Mouse (Mus musculus) neural tube, embryonic 11.5 days (tissue): Measurements from ENCODE around the gene Cxcl5. TPM values are rescaled to one million over a fixed set of nuclear protein-coding genes. Genes with fewer than 3 reads are reported as not detected.

Experiments used
- ATAC-seq: fragments of 200-750 bp; cut with Nextera tagmentation; 2 replicates; pipeline ENCODE4 v1.8.0; 2017; ENCODE audit warnings: moderate number of reproducible peaks, mild to moderate bottlenecking, moderate TSS enrichment, moderate library complexity; ENCODE audit not compliant: insufficient read depth, low FRiP score, low TSS enrichment
- DNase-seq: peaks from one replicate; pipeline ENCODE4 v3.0.0-alpha.2; 2015; ENCODE audit warnings: low spot score
- H3K27ac ChIP-seq: fragments of 300-500 bp; sonication (generic); 2 replicates; pipeline ENCODE4 v1.5.1; 2014; ENCODE audit warnings: low read depth, mild to moderate bottlenecking, low read length
- H3K27me3 ChIP-seq: fragments of 300-500 bp; sonication (generic); 2 replicates; pipeline ENCODE4 v1.6.1; 2014; ENCODE audit warnings: mild to moderate bottlenecking, low read length, mixed read lengths; ENCODE audit not compliant: control insufficient read depth, insufficient read depth
- H3K36me3 ChIP-seq: fragments of 300-500 bp; sonication (generic); 2 replicates; pipeline ENCODE4 v1.6.1; 2014; ENCODE audit warnings: mild to moderate bottlenecking, low read length, moderate library complexity, mixed read lengths; ENCODE audit not compliant: control insufficient read depth, insufficient read depth
- H3K4me1 ChIP-seq: fragments of 300-500 bp; sonication (generic); 2 replicates; pipeline ENCODE4 v1.6.1; 2014; ENCODE audit warnings: low read length, mixed read lengths; ENCODE audit not compliant: control insufficient read depth, insufficient read depth
- H3K4me2 ChIP-seq: fragments of 300-500 bp; sonication (generic); 2 replicates; pipeline ENCODE4 v1.6.1; 2014; ENCODE audit warnings: low read depth, mild to moderate bottlenecking, moderate library complexity
- H3K4me3 ChIP-seq: fragments of 300-500 bp; sonication (generic); 2 replicates; pipeline ENCODE4 v1.5.1; 2014; ENCODE audit warnings: low read depth, low read length
- H3K9ac ChIP-seq: fragments of 300-500 bp; sonication (generic); 2 replicates; pipeline ENCODE4 v1.6.1; 2014; ENCODE audit warnings: mild to moderate bottlenecking, low read length
- H3K9me3 ChIP-seq: fragments of 300-500 bp; sonication (generic); 2 replicates; pipeline ENCODE4 v1.6.1; 2016; ENCODE audit warnings: low read length; ENCODE audit not compliant: control insufficient read depth
- WGBS: fragments of 180-500 bp; shearing (Covaris S2); extraction: QIAGEN DNeasy Blood & Tissue Kit; methylation state at CpG from one replicate; pipeline ENCODE4 v1.1.7; 2014; 5-methylcytosine and 5-hydroxymethylcytosine counted together
- polyA plus RNA-seq: library from polyadenylated mRNA; unstranded; fragments of >200 nt; fragmentation: Nextera tagmentation; extraction: Ambion mirVana; gene quantifications from 2 replicates; pipeline ENCODE4 v1.2.1, GENCODE M21; 2014

Cxcl5 gene
- polyA plus RNA-seq, 1 experiment from 2014 or later, result 0.15 TPM

GRCm38 (mm10) chr5:90758020-90758605, 1.0 kb upstream of the Cxcl5 start:
- H3K27me3 ChIP-seq, result 0 out of 2 replicates have a peak, but pooled peaks cover 3% of the 10 kb centered on the region
- H3K9me3 ChIP-seq, result no peaks in the 10 kb centered on the region
- H3K36me3 ChIP-seq, result no peaks in the 10 kb centered on the region
- H3K9ac ChIP-seq, result no peak overlapping the region
- ATAC-seq, result no peak
- H3K4me3 ChIP-seq, result no peak overlapping the region
- 50% methylated on average over 5 of the region's 5 CpGs for WGBS
- no peaks in the 10 kb centered on the region for H3K4me1 ChIP-seq
- no peak overlapping the region for H3K27ac ChIP-seq
- no peak for DNase-seq
- H3K4me2 ChIP-seq, result no peak overlapping the region

DNA sequence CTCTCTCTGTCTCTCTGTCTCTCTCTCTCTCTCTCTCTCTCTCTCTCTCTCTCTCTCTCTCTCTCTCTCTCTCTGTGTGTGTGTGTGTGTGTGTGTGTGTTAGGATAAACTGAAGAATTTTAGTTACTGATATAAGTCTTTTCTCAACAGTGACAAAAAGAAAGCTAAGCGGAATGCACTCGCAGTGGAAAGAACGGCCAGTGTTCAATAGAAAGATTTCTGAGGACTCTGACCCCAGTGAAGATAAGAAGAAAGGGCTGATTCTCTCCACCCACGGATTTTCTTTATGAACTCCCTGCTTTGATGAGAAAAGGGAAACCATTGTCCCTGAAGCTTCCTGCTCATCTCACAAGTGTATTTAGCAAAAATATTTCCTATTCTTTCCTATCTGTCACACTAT, 1.1 kb downstream of the Cxcl5 start:
- Histone ChIP-seq H3K4me1 (no peaks in the 10 kb centered on the region), H3K27ac (no peak overlapping the region), H3K9me3 (no peaks in the 10 kb centered on the region), H3K9ac (no peak overlapping the region), H3K4me2 (no peak overlapping the region), H3K27me3 (0 out of 2 replicates have a peak, but pooled peaks cover 3% of the 10 kb centered on the region), H3K4me3 (no peak overlapping the region), H3K36me3 (no peaks in the 10 kb centered on the region)
- DNase-seq, result no peak
- WGBS, result 56% methylated on average over 4 of the region's 4 CpGs
- ATAC-seq, result no peak

DNA sequence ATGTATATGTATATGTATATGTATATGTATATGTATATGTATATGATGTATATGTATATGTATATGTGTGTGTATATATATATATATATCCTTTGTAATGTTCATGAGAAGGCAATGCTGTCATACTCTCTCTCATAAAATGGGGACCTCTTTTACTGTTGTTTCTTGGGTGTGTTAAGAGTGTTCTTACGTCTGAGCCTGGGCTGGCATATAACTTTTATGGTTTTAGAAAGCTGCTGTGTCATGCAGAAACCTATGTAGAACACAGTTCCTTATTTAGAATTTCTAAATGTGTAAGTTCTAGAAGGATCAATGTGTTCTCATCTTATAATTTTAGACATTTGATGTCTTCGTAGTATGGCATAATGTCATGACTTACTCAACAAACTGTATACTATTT, 1.7 kb downstream of the Cxcl5 start:
- H3K4me2 ChIP-seq, result no peak overlapping the region
- H3K4me1 ChIP-seq, result no peaks in the 10 kb centered on the region
- H3K36me3 ChIP-seq, result no peaks in the 10 kb centered on the region
- H3K27me3 ChIP-seq, result 0 out of 2 replicates have a peak, but pooled peaks cover 3% of the 10 kb centered on the region
- ATAC-seq (no peak), DNase-seq (no peak)
- no peak overlapping the region for H3K27ac ChIP-seq
- H3K9ac ChIP-seq, result no peak overlapping the region
- H3K4me3 ChIP-seq, result no peak overlapping the region
- 92% methylated on average over 2 of the region's 2 CpGs for WGBS
- no peaks in the 10 kb centered on the region for H3K9me3 ChIP-seq

- Histone ChIP-seq H3K36me3 (no peaks in the 10 kb centered on the region), H3K9me3 (no peaks in the 10 kb centered on the region), H3K4me3 (no peak overlapping the region), H3K4me2 (no peak overlapping the region), H3K4me1 (no peaks in the 10 kb centered on the region), H3K9ac (no peak overlapping the region), H3K27ac (no peak overlapping the region), H3K27me3 (0 out of 2 replicates have a peak, but pooled peaks cover 3% of the 10 kb centered on the region)
- 95% methylated on average over 3 of the region's 3 CpGs for WGBS
- DNase-seq (no peak), ATAC-seq (no peak)
Measured at GRCm38 (mm10) chr5:90761834-90762233, 2.7 kb downstream of the Cxcl5 start.

DNA sequence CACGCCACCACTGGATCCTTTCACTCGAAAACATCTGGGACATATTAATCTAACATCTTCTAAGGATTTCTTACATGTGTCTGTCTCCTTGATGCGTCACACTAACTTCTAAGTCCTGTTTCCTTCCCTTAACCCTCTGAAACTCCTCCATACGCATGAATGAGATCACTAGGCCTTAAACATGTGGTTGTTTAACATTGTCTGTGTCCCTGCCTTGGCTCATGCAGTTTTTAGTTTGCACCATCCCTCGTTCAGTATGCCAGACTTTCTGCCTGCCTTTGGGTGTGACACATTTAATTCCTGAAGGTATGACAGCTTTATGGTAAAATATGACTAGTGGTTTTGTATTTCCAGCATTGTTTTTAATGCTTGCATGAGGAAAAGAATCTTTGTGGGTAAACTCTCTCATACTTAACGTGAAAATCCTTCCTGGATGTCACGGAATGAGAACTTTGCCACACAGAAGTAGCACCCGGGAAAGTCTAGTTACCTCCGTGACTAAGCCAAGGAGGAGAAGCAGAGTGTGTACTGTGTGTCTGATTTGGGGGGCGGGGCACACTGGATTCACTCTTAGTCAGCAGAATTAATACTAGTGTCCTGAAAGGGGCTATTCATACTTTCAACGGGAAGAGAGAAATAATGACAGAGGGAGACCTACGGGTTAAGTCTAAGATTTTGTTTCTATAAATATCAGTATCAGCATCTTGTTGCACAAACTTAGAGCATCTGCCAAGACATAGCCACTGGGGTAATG, 4.9 kb downstream of the Cxcl5 start:
- no peaks in the 10 kb centered on the region for H3K9me3 ChIP-seq
- no peaks in the 10 kb centered on the region for H3K4me1 ChIP-seq
- no peak overlapping the region for H3K4me2 ChIP-seq
- ATAC-seq, result no peak
- no peaks in the 10 kb centered on the region for H3K27me3 ChIP-seq
- no peak for DNase-seq
- 81% methylated on average over 12 of the region's 12 CpGs for WGBS
- no peak overlapping the region for H3K27ac ChIP-seq
- no peaks in the 10 kb centered on the region for H3K36me3 ChIP-seq
- H3K9ac ChIP-seq, result no peak overlapping the region
- no peak overlapping the region for H3K4me3 ChIP-seq

GRCm38 (mm10) chr5:90765821-90766606, 6.9 kb downstream of the Cxcl5 start:
- Histone ChIP-seq H3K27me3 (no peaks in the 10 kb centered on the region), H3K9me3 (no peaks in the 10 kb centered on the region), H3K4me3 (no peak overlapping the region), H3K36me3 (no peaks in the 10 kb centered on the region), H3K27ac (no peak overlapping the region), H3K4me2 (no peak overlapping the region), H3K4me1 (no peaks in the 10 kb centered on the region), H3K9ac (no peak overlapping the region)
- ATAC-seq, result no peak
- WGBS, result 75% methylated on average over 8 of the region's 8 CpGs
- DNase-seq, result no peak

DNA sequence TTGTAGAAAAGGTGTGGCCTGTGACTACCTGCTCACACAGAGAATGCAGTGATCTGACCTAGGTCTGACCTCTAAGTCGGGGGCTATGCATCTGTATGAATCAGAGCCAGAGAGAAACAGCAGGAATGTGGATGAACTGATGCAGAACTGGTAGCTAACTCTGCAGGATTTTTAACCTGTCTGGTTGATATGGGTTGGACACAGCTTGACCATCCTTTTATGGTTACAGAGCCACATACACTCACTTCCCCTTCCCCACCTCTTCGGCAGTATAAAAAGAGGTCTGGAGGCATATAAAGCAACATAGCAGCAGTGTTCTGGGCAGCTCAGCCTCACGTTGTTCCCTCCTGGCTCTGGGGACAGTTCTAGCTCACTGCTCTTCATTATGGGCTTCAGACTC, 9.1 kb downstream of the Cxcl5 start, which contains the start of gene Ppbp:
Gene Ppbp (plus strand): TSS at position 301 of the 400 bp plus-strand sequence.
- no peak within 1 kb of the TSS for H3K4me3 ChIP-seq
- H3K27me3 ChIP-seq, result no peaks in the 10 kb centered on the region
- H3K9me3 ChIP-seq, result no peaks in the 10 kb centered on the region
- no peak for DNase-seq
- ATAC-seq, result no peak
- H3K27ac ChIP-seq, result no peak within 1 kb of the TSS
- no peak within 1 kb of the TSS for H3K9ac ChIP-seq
- no peak within 1 kb of the TSS for H3K4me2 ChIP-seq
- no peaks in the 10 kb centered on the region for H3K36me3 ChIP-seq
- WGBS, result 59% methylated on average over 3 of the region's 3 CpGs
- H3K4me1 ChIP-seq, result no peaks in the 10 kb centered on the region

DNA sequence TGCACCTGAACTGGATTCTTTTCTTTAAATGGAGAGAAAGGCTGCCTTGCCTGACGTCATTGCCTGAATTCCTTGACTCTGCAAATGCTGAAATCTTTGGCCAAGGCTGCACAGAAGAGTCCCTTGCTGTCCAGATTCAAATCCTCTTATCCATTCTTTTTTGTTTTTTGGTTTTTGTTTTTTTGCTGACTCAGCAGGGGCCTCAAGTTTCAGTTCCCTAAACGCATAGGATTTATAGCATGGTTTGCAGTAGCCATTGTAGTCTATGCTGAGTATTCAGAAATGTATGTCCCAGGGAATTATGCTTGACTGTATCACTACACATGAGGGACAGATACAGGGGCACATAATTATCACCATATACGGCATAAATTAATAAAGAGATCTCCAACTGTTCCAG, 12.2 kb downstream of the Cxcl5 start:
- no peak overlapping the region for H3K4me3 ChIP-seq
- H3K4me2 ChIP-seq, result no peak overlapping the region
- no peaks in the 10 kb centered on the region for H3K27me3 ChIP-seq
- H3K27ac ChIP-seq, result no peak overlapping the region
- H3K9ac ChIP-seq, result no peak overlapping the region
- DNase-seq, result no peak
- no peaks in the 10 kb centered on the region for H3K4me1 ChIP-seq
- no peaks in the 10 kb centered on the region for H3K36me3 ChIP-seq
- H3K9me3 ChIP-seq, result no peaks in the 10 kb centered on the region
- 80% methylated on average over 3 of the region's 3 CpGs for WGBS
- no peak for ATAC-seq
